Mouse (Mus musculus) frontal cortex, adult 2 months (tissue): ENCODE data around the gene Il31. TPM values are rescaled to one million over a fixed set of nuclear protein-coding genes. Genes with fewer than 3 reads are reported as not detected.
"Not testable (repeated sequence)": the region's sequence is repeated elsewhere in the genome, so short reads cannot be mapped to it uniquely, and the experiment has no call there.

Experiments
- DNase-seq, 2 experiments: peaks; one replicate each; pipeline ENCODE4 v3.0.0; 2022; ENCODE audit warnings: low spot score in 1 of 2; ENCODE audit errors: extremely low spot score in 1 of 2
- polyA plus RNA-seq: library from polyadenylated mRNA; depleted of rRNA; stranded (reverse); fragments of >200 nt; gene quantifications from 2 replicates; pipeline ENCODE4 v1.2.3, GENCODE M21; 2012; rRNA removed

Gene Il31
- polyA plus RNA-seq = not detected in 2 replicates

GRCm38 (mm10) chr5:123489112-123489785 is at the start of gene Il31, which contains the start of gene Lrrc43:
Il31 (minus strand) TSS chr5:123489489.
Lrrc43 (plus strand) TSS chr5:123489305.
- DNase-seq = no peak

GRCm38 (mm10) chr5:123533801-123534200 is 44.5 kb upstream of the Il31 start:
- no peak for DNase-seq

GRCm38 (mm10) chr5:123530056-123530455 is 40.8 kb upstream of the Il31 start:
- peak in 1 of 2 experiments; percentile 0 for DNase-seq

GRCm38 (mm10) chr5:123528641-123529040 is 39.4 kb upstream of the Il31 start:
- DNase-seq = peak in 1 of 2 experiments; percentile 4

GRCm38 (mm10) chr5:123525916-123526495 is 36.7 kb upstream of the Il31 start:
- no peak for DNase-seq

GRCm38 (mm10) chr5:123525281-123525680 is 36.0 kb upstream of the Il31 start, which contains the start of gene Gm49027:
Gm49027 (minus strand) TSS chr5:123525488.
- DNase-seq = no peak

GRCm38 (mm10) chr5:123524393-123524750 is 35.1 kb upstream of the Il31 start:
- no peak for DNase-seq

GRCm38 (mm10) chr5:123523692-123524392 is 34.6 kb upstream of the Il31 start, which contains the start of gene Diablo:
Diablo (minus strand) TSS chr5:123524176.
- peak; percentile 95 to 98 for DNase-seq

GRCm38 (mm10) chr5:123522166-123522565 is 32.9 kb upstream of the Il31 start:
- DNase-seq = no peak

GRCm38 (mm10) chr5:123521621-123522020 is 32.3 kb upstream of the Il31 start:
- DNase-seq = no peak

- no peak for DNase-seq
These were observed 31.4 kb upstream of the Il31 start for GRCm38 (mm10) chr5:123520666-123521065.

GRCm38 (mm10) chr5:123514871-123515270 is 25.6 kb upstream of the Il31 start:
- no peak for DNase-seq

GRCm38 (mm10) chr5:123512102-123512501 is 22.8 kb upstream of the Il31 start:
- no peak for DNase-seq

- DNase-seq = not testable (repeated sequence)
These were observed 22.1 kb upstream of the Il31 start for GRCm38 (mm10) chr5:123511426-123511825.

- no peak for DNase-seq
These were observed 20.9 kb upstream of the Il31 start, which contains the start of gene B3gnt4 for GRCm38 (mm10) chr5:123510160-123510559. B3gnt4 (plus strand) TSS chr5:123510460.

- DNase-seq = no peak
These were observed 19.6 kb upstream of the Il31 start for GRCm38 (mm10) chr5:123508921-123509320.

- peak; percentile 55 to 81 for DNase-seq
These were observed 18.8 kb upstream of the Il31 start for GRCm38 (mm10) chr5:123507936-123508723.

GRCm38 (mm10) chr5:123501973-123502372 is 12.7 kb upstream of the Il31 start:
- no peak for DNase-seq

GRCm38 (mm10) chr5:123499717-123500116 is 10.4 kb upstream of the Il31 start:
- DNase-seq = peak in 1 of 2 experiments; percentile 69

GRCm38 (mm10) chr5:123489935-123490334 is 646 bp upstream of the Il31 start:
- DNase-seq = no peak
